Mouse (Mus musculus) forebrain, postnatal 0 days (tissue): ENCODE data around the gene Slc26a5. TPM values are rescaled to one million over a fixed set of nuclear protein-coding genes. Genes with fewer than 3 reads are reported as not detected.
A peak's percentile ranks its signal among the peaks of the same experiment; 100 is the strongest.

Source experiments
- ATAC-seq: fragments of 200-750 bp; cut with Nextera tagmentation; 2 replicates; pipeline ENCODE4 v1.8.0; 2017; ENCODE audit warnings: mild to moderate bottlenecking, moderate library complexity
- DNase-seq: peaks from one replicate; pipeline ENCODE4 v3.0.0-alpha.2; 2015
- H3K27ac ChIP-seq: fragments of 300-500 bp; sonication (generic); 2 replicates; pipeline ENCODE4 v1.5.1; 2014; ENCODE audit warnings: low read depth, mild to moderate bottlenecking, antibody characterized with exemption, low read length, moderate library complexity, mixed read lengths
- H3K27me3 ChIP-seq: fragments of 300-500 bp; sonication (generic); 2 replicates; pipeline ENCODE4 v1.6.1; 2014; ENCODE audit warnings: mild to moderate bottlenecking, low read length, mixed read lengths; ENCODE audit not compliant: insufficient read depth
- H3K36me3 ChIP-seq: fragments of 300-500 bp; sonication (generic); 2 replicates; pipeline ENCODE4 v1.6.1; 2014; ENCODE audit warnings: mild to moderate bottlenecking, moderate library complexity; ENCODE audit not compliant: insufficient read depth
- H3K4me1 ChIP-seq: fragments of 300-500 bp; sonication (generic); 2 replicates; pipeline ENCODE4 v1.6.1; 2014; ENCODE audit warnings: antibody characterized with exemption; ENCODE audit not compliant: insufficient read depth
- H3K4me2 ChIP-seq: fragments of 300-500 bp; sonication (generic); 2 replicates; pipeline ENCODE4 v1.6.1; 2014; ENCODE audit warnings: low read depth, mild to moderate bottlenecking, moderate library complexity
- H3K4me3 ChIP-seq: fragments of 300-500 bp; sonication (generic); 2 replicates; pipeline ENCODE4 v1.5.1; 2014; ENCODE audit warnings: low read depth, low read length, mixed read lengths
- H3K9ac ChIP-seq: fragments of 300-500 bp; sonication (generic); 2 replicates; pipeline ENCODE4 v1.6.1; 2014; ENCODE audit warnings: mild to moderate bottlenecking
- H3K9me3 ChIP-seq: fragments of 300-500 bp; sonication (generic); 2 replicates; pipeline ENCODE4 v1.6.1; 2016; ENCODE audit warnings: low read length
- CTCF ChIP-seq: sonication (generic); IDR thresholded peaks from 2 replicates; pipeline ENCODE4 v1.5.1; 2016; ENCODE audit warnings: antibody characterized with exemption, control low read depth, low read depth
- WGBS: fragments of 180-500 bp; shearing (Covaris S2); extraction: QIAGEN DNeasy Blood & Tissue Kit; methylation state at CpG from one replicate; pipeline ENCODE4 v1.1.7; 2014; 5-methylcytosine and 5-hydroxymethylcytosine counted together
- polyA plus RNA-seq: library from polyadenylated mRNA; unstranded; fragments of >200 nt; fragmentation: Nextera tagmentation; extraction: Ambion mirVana; gene quantifications from 2 replicates; pipeline ENCODE4 v1.2.1, GENCODE M21; 2015
- total RNA-seq: library from RNA; depleted of rRNA; stranded (reverse); fragments of >200 nt; gene quantifications from 2 replicates; pipeline ENCODE4 v1.2.3, GENCODE M21; 2014

Slc26a5 gene
- total and polyA plus RNA-seq, 2 experiments from 2014 or later, result 0.35 to 0.38 TPM

DNA sequence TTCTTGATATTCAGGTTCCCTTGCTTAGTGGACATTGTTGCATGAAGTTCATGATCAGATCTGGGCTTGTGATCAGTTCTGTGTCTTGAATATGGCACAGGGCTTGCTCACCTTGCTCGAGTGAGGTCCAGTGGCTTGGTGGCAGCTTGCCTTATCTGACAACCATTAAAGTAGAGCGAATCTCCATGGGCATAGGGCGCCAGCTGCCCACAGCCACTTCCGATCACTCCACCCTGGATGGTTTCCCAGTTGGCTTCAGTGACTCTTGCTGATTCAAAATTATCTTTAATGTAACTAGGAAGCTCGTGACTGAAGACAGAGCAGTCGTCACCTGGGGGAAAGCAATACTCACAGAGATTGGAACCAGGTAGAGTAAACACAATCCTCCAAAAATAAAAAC is 33.5 kb upstream of the Slc26a5 start:
- ATAC-seq, result no peak
- Histone ChIP-seq H3K36me3 (no peaks in the 10 kb centered on the region), H3K27me3 (no peaks in the 10 kb centered on the region), H3K4me3 (no peak overlapping the region), H3K9me3 (no peaks in the 10 kb centered on the region), H3K4me1 (no peaks in the 10 kb centered on the region), H3K4me2 (no peak overlapping the region), H3K9ac (no peak overlapping the region), H3K27ac (no peak overlapping the region)
- 85% methylated on average over 6 of the region's 6 CpGs for WGBS
- TF ChIP-seq CTCF, result no peak
- no peak for DNase-seq

DNA sequence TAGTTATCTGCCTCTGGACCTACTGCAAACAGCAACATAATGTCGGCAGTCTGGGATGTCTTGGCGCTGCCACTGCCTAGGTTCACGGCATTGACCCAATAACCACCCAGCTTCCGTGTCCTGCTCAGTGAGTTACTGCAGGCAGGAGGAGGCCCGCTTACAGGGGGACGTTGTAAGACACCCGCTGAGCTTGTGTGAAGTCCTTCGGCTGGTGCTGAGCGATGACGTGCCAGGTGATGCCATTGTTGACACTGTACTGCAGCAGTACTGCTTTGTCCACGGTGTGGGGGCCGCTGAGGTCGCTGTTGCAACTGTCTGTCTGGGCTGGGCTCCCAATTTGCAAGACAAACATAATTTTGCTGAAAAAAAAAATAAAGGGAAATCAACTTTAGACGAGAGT is 31.2 kb upstream of the Slc26a5 start:
- no peak overlapping the region for H3K4me2 ChIP-seq
- no peak for DNase-seq
- H3K27ac ChIP-seq, result no peak overlapping the region
- H3K9me3 ChIP-seq, result no peaks in the 10 kb centered on the region
- ATAC-seq, result no peak
- no peaks in the 10 kb centered on the region for H3K36me3 ChIP-seq
- no peaks in the 10 kb centered on the region for H3K27me3 ChIP-seq
- no peak overlapping the region for H3K9ac ChIP-seq
- H3K4me3 ChIP-seq, result no peak overlapping the region
- no peak for TF ChIP-seq CTCF
- WGBS, result 82% methylated on average over 14 of the region's 14 CpGs
- no peaks in the 10 kb centered on the region for H3K4me1 ChIP-seq

DNA sequence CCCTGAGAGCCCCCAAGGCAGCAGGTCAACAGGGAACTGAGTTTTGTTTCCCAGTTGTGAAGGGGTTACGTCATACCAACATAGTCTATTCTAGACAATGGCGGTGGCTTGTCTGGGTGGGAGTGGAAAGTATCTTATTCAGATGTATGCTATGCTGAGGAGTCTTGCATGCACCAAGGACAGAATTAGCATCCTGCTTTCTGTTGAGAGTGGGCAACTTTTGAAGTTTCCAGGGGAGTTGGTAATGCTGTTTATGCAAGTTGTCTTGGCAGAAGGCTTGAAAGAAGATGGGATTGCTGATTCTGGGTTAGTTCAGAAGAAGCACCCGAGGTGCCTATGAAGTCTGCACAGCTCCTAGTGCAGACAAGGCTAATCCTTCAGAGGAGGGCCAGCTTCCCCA is 28.8 kb upstream of the Slc26a5 start:
- Histone ChIP-seq H3K9ac (no peak overlapping the region), H3K4me3 (no peak overlapping the region), H3K4me1 (no peaks in the 10 kb centered on the region), H3K27ac (no peak overlapping the region), H3K36me3 (no peaks in the 10 kb centered on the region), H3K27me3 (no peaks in the 10 kb centered on the region), H3K4me2 (no peak overlapping the region), H3K9me3 (no peaks in the 10 kb centered on the region)
- no peak for DNase-seq
- WGBS, result 85% methylated on average over 3 of the region's 3 CpGs
- ATAC-seq, result no peak
- TF ChIP-seq CTCF, result no peak

DNA sequence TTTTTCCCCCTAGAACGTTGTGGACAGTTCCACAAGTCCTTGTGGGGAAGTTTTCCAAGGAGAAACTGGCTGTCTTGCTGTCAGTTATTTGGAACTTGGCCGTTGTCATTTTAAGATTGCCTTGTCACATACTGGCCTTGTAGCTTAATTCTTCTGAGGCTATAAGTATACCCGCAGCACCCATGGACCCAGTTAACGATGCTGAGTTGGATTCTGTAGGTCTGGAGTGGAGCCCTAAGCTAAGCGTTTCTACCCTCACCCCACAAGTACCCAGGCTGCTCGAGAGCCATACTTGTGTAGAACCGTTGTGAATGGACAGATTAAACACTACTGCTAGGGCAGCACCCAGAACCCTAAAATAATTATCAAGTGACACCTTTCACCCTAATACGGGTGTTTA is 1.3 kb upstream of the Slc26a5 start:
- ATAC-seq (peak; percentile 16; the same call in 1 of the 2 replicates), DNase-seq (no peak)
- WGBS, result 55% methylated on average over 8 of the region's 8 CpGs
- Histone ChIP-seq H3K9ac (no peak overlapping the region), H3K27ac (no peak overlapping the region), H3K4me3 (peak overlapping the region; percentile 35; the same call in 1 of the 2 replicates), H3K9me3 (no peaks in the 10 kb centered on the region), H3K4me1 (no peaks in the 10 kb centered on the region), H3K36me3 (no peaks in the 10 kb centered on the region), H3K4me2 (peak overlapping the region; percentile 71), H3K27me3 (no peaks in the 10 kb centered on the region)
- no peak for TF ChIP-seq CTCF

DNA sequence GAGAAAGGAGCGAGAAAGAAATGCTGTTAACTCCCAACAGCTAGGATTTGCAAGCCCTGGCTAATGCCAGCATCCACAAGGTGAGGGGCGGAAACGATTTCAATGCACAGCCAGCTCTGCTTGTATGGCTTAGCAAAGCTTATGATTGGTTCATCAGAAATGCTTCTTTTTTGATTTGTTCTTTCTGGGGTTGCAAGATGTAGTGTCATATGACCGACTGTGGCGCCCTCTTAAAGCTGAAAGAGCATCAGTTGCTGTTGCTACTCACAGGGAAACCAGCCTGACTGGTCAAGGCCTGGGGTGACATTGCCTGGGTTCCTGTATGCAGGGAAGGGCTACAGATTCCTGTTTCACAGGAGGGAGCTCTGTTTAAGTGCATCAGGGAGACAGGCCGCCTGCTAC is 908 bp upstream of the Slc26a5 start:
- TF ChIP-seq CTCF, result peak; percentile 44
- no peaks in the 10 kb centered on the region for H3K27me3 ChIP-seq
- DNase-seq, result peak; percentile 75
- ATAC-seq, result peak; percentile 98
- peak overlapping the region; percentile 35 for H3K4me3 ChIP-seq
- H3K4me2 ChIP-seq, result peak overlapping the region; percentile 71
- no peak overlapping the region for H3K9ac ChIP-seq
- 8% methylated on average over 6 of the region's 6 CpGs for WGBS
- H3K9me3 ChIP-seq, result no peaks in the 10 kb centered on the region
- H3K36me3 ChIP-seq, result no peaks in the 10 kb centered on the region
- no peaks in the 10 kb centered on the region for H3K4me1 ChIP-seq
- no peak overlapping the region for H3K27ac ChIP-seq

DNA sequence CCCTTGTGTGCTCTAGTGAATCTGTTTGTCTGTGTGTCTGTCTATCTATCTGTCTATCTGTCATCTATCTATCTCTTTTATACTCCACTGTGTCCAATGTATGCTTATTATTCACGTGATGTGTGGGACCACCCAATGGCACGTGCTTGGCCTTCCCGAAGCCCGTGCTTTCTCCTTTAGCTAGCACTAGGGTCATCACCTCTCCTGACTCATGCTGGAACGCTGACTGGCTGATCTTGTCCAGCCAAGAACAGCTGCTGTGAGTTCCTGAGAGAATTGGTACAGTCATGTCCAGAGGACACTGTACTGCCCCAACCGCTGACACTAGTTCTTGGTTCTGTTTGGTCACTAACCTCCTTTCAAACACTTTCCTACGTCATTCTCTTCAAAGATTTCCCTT is 6.8 kb downstream of the Slc26a5 start:
- Histone ChIP-seq H3K9me3 (no peaks in the 10 kb centered on the region), H3K9ac (no peak overlapping the region), H3K4me2 (no peak overlapping the region), H3K27me3 (no peaks in the 10 kb centered on the region), H3K36me3 (no peaks in the 10 kb centered on the region), H3K27ac (no peak overlapping the region), H3K4me1 (no peaks in the 10 kb centered on the region), H3K4me3 (no peak overlapping the region)
- no peak for TF ChIP-seq CTCF
- no peak for DNase-seq
- no peak for ATAC-seq
- WGBS, result 87% methylated on average over 7 of the region's 7 CpGs

DNA sequence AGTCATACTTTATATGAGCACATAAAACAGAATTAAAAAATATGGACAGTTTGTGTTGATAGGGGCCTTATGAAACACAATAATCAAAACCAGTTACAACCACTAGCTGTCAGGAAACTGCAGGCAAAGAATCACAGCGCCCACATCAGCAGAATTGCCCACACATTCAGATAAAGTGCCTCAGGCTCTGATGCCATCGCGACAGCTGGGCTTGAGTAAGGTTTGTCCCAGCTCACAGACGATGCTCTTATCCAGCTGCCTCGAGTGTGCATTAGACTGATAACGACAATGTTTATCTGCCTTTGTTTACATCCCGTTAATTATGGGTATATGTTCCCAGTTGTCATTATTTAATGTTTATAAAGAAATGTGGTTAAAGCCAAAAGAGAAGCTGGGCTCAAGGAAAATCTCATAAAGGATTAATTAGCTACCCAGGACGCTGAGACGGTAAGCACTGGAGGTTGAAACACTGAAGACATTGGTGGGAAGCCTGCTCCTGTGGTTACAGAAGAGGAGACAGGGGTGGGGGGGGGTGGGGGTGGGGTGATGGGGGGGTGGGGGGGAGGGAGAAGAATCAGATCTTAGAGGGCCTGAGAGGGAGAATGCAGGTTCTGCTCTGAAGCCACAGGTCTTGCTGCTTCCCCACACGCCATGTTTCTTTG is 13.6 kb downstream of the Slc26a5 start:
- Histone ChIP-seq H3K27me3 (no peaks in the 10 kb centered on the region), H3K27ac (no peak overlapping the region), H3K9ac (no peak overlapping the region), H3K4me2 (no peak overlapping the region), H3K4me3 (no peak overlapping the region), H3K36me3 (no peaks in the 10 kb centered on the region), H3K4me1 (no peaks in the 10 kb centered on the region), H3K9me3 (no peaks in the 10 kb centered on the region)
- WGBS, result 33% methylated on average over 10 of the region's 10 CpGs
- DNase-seq (no peak), ATAC-seq (0 out of 2 replicates have a peak, but pooled peaks have one; percentile 16)
- TF ChIP-seq CTCF, result no peak
